Mouse (Mus musculus): Measurements from ENCODE around the gene Klk1b27.
"Not testable (repeated sequence)": the region's sequence is repeated elsewhere in the genome, so short reads cannot be mapped to it uniquely, and the experiment has no call there.

- TF ChIP-seq EP300 (IDR thresholded peaks at IDR 0.05; ENCODE audit: insufficient read depth, low read depth, low read length); POLR2A (IDR thresholded peaks at IDR 0.05; ENCODE audit: insufficient read depth, low read depth, low read length); CTCF (IDR thresholded peaks at IDR 0.05): not testable (repeated sequence)
Measured at GRCm38 (mm10) chr7:44051990-44052389, at the start of gene Klk1b27.

Data from heart, adult 2 months (tissue).